Mouse (Mus musculus) stomach, postnatal 0 days (tissue): Measurements from ENCODE around the gene 1110051M20Rik.

Experiments
- CTCF ChIP-seq: IDR thresholded peaks from 2 replicates; pipeline ENCODE4 v1.5.1; 2016; ENCODE audit warnings: antibody characterized with exemption, low read depth, mild to moderate bottlenecking, moderate library complexity
- EP300 ChIP-seq: optimal IDR thresholded peaks from 2 replicates; pipeline ENCODE3; 2016; ENCODE audit warnings: antibody characterized with exemption

GRCm38 (mm10) chr2:91377038-91377437, 67.5 kb downstream of the 1110051M20Rik start:
- no peak for TF ChIP-seq CTCF
- TF ChIP-seq EP300 = no peak
